Mouse (Mus musculus) heart, embryonic 16.5 days (tissue): ENCODE data around the gene Ryr2. TPM values are rescaled to one million over a fixed set of nuclear protein-coding genes. Genes with fewer than 3 reads are reported as not detected.

Experiments
- ATAC-seq: fragments of 200-750 bp; cut with Nextera tagmentation; replicated peaks from 2 replicates; pipeline ENCODE4 v1.8.0; 2017; ENCODE audit warnings: moderate number of reproducible peaks; ENCODE audit not compliant: insufficient read depth, low FRiP score; ENCODE audit errors: extremely low read depth
- H3K27ac ChIP-seq: fragments of 300-500 bp; sonication (generic); 2 replicates; pipeline ENCODE4 v1.5.1; 2014; ENCODE audit warnings: mild to moderate bottlenecking, low read length, control low read depth, moderate library complexity
- H3K27me3 ChIP-seq: fragments of 300-500 bp; sonication (generic); 2 replicates; pipeline ENCODE4 v1.6.1; 2014; ENCODE audit warnings: low read length, mixed read lengths; ENCODE audit not compliant: control insufficient read depth, insufficient read depth
- H3K36me3 ChIP-seq: fragments of 300-500 bp; sonication (generic); 2 replicates; pipeline ENCODE4 v1.6.1; 2014; ENCODE audit not compliant: control insufficient read depth, insufficient read depth
- H3K4me1 ChIP-seq: fragments of 300-500 bp; sonication (generic); 2 replicates; pipeline ENCODE4 v1.6.1; 2014; ENCODE audit warnings: low read length, mixed read lengths; ENCODE audit not compliant: control insufficient read depth, insufficient read depth
- H3K4me2 ChIP-seq: fragments of 300-500 bp; sonication (generic); 2 replicates; pipeline ENCODE4 v1.6.1; 2014; ENCODE audit warnings: low read depth, mild to moderate bottlenecking, control low read depth, low read length
- H3K4me3 ChIP-seq: fragments of 300-500 bp; sonication (generic); 2 replicates; pipeline ENCODE4 v1.5.1; 2014; ENCODE audit warnings: mild to moderate bottlenecking, control low read depth, low read length
- H3K9ac ChIP-seq: fragments of 300-500 bp; sonication (generic); 2 replicates; pipeline ENCODE4 v1.6.1; 2014; ENCODE audit warnings: low read length, control low read depth
- H3K9me3 ChIP-seq: fragments of 300-500 bp; sonication (generic); replicated peaks from 2 replicates; pipeline ENCODE4 v1.6.1; 2016; ENCODE audit warnings: low read length; ENCODE audit not compliant: control insufficient read depth
- WGBS: fragments of 180-500 bp; shearing (Covaris S2); extraction: QIAGEN DNeasy Blood & Tissue Kit; methylation state at CpG from one replicate; pipeline ENCODE4 v1.1.7; 2014; 5-methylcytosine and 5-hydroxymethylcytosine counted together
- polyA plus RNA-seq: library from polyadenylated mRNA; unstranded; fragments of >200 nt; fragmentation: Nextera tagmentation; extraction: Ambion mirVana; gene quantifications from 2 replicates; pipeline ENCODE4 v1.2.1, GENCODE M21; 2015

The Ryr2 gene
- polyA plus RNA-seq, 1 experiment from 2014 or later = 31.5 TPM

GRCm38 (mm10) chr13:11880503-11881227 is 226.1 kb downstream of the Ryr2 start:
- 84% methylated on average over 10 of the region's 10 CpGs for WGBS

GRCm38 (mm10) chr13:11879037-11879436 is 227.7 kb downstream of the Ryr2 start:
- peaks cover 11% of the 10 kb centered on the region for H3K36me3 ChIP-seq
- H3K4me3 ChIP-seq = no peak overlapping the region
- peaks cover 4% of the 10 kb centered on the region; the same call in 1 of the 2 replicates for H3K4me1 ChIP-seq
- H3K27me3 ChIP-seq = no peaks in the 10 kb centered on the region
- H3K9me3 ChIP-seq = no peaks in the 10 kb centered on the region
- no peak overlapping the region for H3K27ac ChIP-seq
- 52% methylated on average over 3 of the region's 3 CpGs for WGBS
- ATAC-seq = no peak
- no peak overlapping the region for H3K9ac ChIP-seq
- no peak overlapping the region for H3K4me2 ChIP-seq

More at GRCm38 (mm10) chr13:11880503-11881227, 226.1 kb downstream of the Ryr2 start:
- no peak for ATAC-seq
- Histone ChIP-seq H3K9ac (no peak overlapping the region), H3K4me1 (peaks cover 4% of the 10 kb centered on the region; the same call in 1 of the 2 replicates), H3K27ac (no peak overlapping the region), H3K4me3 (no peak overlapping the region), H3K36me3 (peaks cover 13% of the 10 kb centered on the region), H3K4me2 (no peak overlapping the region), H3K9me3 (no peaks in the 10 kb centered on the region), H3K27me3 (no peaks in the 10 kb centered on the region)

DNA sequence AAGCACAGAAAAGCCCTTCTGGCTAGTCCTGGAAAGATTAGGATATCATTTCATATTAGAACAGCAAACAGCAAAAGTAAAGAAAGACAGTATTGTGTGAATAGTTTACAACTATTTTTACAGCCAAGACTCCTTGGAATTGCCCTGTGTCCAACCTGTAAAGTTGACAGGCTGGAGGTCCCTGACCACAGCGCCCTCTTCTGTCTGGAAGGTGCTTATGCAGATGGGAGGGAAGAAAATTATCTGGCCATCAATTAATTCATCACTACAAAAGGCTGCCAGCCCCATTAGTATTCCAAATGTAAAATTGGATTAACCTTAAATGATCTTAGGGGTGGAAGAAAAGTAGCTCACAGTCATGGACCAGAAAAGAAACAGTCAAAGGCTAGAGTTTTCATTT is 231.9 kb downstream of the Ryr2 start:
- ATAC-seq = no peak
- no peak overlapping the region for H3K27ac ChIP-seq
- H3K4me3 ChIP-seq = no peak overlapping the region
- WGBS = 12% methylated on average over 1 of the region's 1 CpGs
- H3K27me3 ChIP-seq = no peaks in the 10 kb centered on the region
- H3K9ac ChIP-seq = no peak overlapping the region
- no peaks in the 10 kb centered on the region for H3K9me3 ChIP-seq
- H3K4me1 ChIP-seq = peaks cover 4% of the 10 kb centered on the region; the same call in 1 of the 2 replicates
- peaks cover 5% of the 10 kb centered on the region; the same call in 1 of the 2 replicates for H3K36me3 ChIP-seq
- no peak overlapping the region for H3K4me2 ChIP-seq

- no peaks in the 10 kb centered on the region for H3K27me3 ChIP-seq
- no peak for ATAC-seq
- H3K4me2 ChIP-seq = no peak overlapping the region
- H3K9me3 ChIP-seq = no peaks in the 10 kb centered on the region
- H3K4me1 ChIP-seq = peaks cover 3% of the 10 kb centered on the region; the same call in 1 of the 2 replicates
- 70% methylated on average over 1 of the region's 1 CpGs for WGBS
- H3K36me3 ChIP-seq = no peaks in the 10 kb centered on the region; the same call in none of the 2 replicates
- H3K4me3 ChIP-seq = no peak overlapping the region
- H3K27ac ChIP-seq = no peak overlapping the region
- H3K9ac ChIP-seq = no peak overlapping the region
These were observed 236.8 kb downstream of the Ryr2 start for GRCm38 (mm10) chr13:11869971-11870370.

DNA sequence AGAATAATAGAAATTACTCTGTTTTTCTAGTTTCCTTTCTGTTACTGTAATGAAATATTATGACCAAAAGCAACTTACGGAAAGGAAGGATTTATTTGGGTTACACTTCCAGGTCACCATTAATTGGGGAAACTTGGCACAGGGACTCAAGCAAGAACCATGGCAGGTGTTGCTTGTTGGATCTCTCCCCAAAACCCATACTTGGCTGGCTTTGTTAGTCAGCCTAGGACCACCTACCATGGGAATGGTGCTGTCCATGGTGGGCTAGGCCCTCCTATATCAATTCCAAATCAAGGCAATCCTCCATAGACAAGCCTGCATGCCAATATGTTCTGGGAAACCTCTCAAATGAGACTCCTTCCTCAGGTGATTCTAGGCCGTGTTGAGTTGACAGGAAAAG is 237.3 kb downstream of the Ryr2 start:
- Histone ChIP-seq H3K27me3 (no peaks in the 10 kb centered on the region), H3K9me3 (no peaks in the 10 kb centered on the region), H3K4me3 (no peak overlapping the region), H3K4me1 (peaks cover 5% of the 10 kb centered on the region), H3K36me3 (no peaks in the 10 kb centered on the region; the same call in none of the 2 replicates), H3K4me2 (no peak overlapping the region), H3K9ac (no peak overlapping the region), H3K27ac (no peak overlapping the region)
- no peak for ATAC-seq
- 78% methylated on average over 2 of the region's 2 CpGs for WGBS

GRCm38 (mm10) chr13:11868979-11869378 is 237.8 kb downstream of the Ryr2 start:
- Histone ChIP-seq H3K4me1 (peaks cover 5% of the 10 kb centered on the region), H3K4me3 (no peak overlapping the region), H3K9me3 (no peaks in the 10 kb centered on the region), H3K27me3 (no peaks in the 10 kb centered on the region), H3K36me3 (no peaks in the 10 kb centered on the region; the same call in none of the 2 replicates), H3K27ac (no peak overlapping the region), H3K9ac (no peak overlapping the region), H3K4me2 (no peak overlapping the region)
- no peak for ATAC-seq
- WGBS = 76% methylated on average over 2 of the region's 2 CpGs

DNA sequence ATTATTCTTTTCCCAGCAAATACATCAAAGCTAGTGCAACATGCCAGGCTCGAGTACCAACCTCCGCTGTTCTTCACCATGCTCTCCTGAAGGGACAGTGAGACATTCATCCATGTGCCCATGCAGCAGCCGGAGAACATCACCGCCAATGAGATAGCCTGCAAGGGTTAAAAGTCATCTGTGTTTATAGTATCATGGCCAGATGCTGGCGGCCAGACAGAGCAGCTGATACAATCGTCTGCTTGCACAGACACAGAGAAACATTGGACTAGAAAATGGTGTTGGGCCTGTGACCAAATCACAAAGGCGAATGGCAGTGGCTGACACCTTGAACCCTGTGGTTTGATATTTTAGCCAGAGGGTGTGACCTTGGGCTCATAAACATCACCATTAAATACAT is 238.7 kb downstream of the Ryr2 start:
- no peak overlapping the region for H3K4me2 ChIP-seq
- no peak overlapping the region for H3K9ac ChIP-seq
- no peak overlapping the region for H3K27ac ChIP-seq
- no peaks in the 10 kb centered on the region; the same call in none of the 2 replicates for H3K36me3 ChIP-seq
- no peaks in the 10 kb centered on the region for H3K27me3 ChIP-seq
- ATAC-seq = no peak
- no peak overlapping the region for H3K4me3 ChIP-seq
- 60% methylated on average over 7 of the region's 7 CpGs for WGBS
- peaks cover 5% of the 10 kb centered on the region for H3K4me1 ChIP-seq
- H3K9me3 ChIP-seq = no peaks in the 10 kb centered on the region

DNA sequence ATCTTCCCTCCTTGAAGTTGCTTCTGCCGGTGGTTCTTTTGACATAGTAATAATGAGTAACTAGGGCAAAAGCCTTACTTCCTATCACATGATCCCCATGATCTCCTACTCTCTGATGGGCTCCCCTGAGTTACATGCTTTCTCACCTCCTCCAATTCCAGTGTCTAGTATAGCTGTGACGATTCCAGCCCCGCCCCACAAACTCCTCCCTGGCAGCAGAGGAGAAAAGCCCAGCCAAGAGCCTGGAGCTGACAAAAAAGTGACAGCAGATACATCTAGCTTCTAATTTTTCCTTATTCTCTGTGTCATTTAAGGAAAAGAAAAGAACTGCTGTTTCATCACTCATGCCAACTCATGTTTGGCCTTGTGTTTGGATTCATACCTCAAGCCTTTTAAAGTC is 241.5 kb downstream of the Ryr2 start:
- Histone ChIP-seq H3K4me1 (peaks cover 5% of the 10 kb centered on the region), H3K4me3 (no peak overlapping the region), H3K27ac (no peak overlapping the region), H3K9me3 (no peaks in the 10 kb centered on the region), H3K36me3 (peaks cover 4% of the 10 kb centered on the region; the same call in 1 of the 2 replicates), H3K9ac (no peak overlapping the region), H3K27me3 (no peaks in the 10 kb centered on the region), H3K4me2 (no peak overlapping the region)
- WGBS = 59% methylated on average over 3 of the region's 3 CpGs
- no peak for ATAC-seq

GRCm38 (mm10) chr13:11851691-11852090 is 255.1 kb downstream of the Ryr2 start:
- Histone ChIP-seq H3K27me3 (no peaks in the 10 kb centered on the region), H3K9ac (no peak overlapping the region), H3K4me1 (no peaks in the 10 kb centered on the region), H3K36me3 (peaks cover 8% of the 10 kb centered on the region), H3K9me3 (no peaks in the 10 kb centered on the region), H3K4me2 (no peak overlapping the region), H3K27ac (no peak overlapping the region), H3K4me3 (no peak overlapping the region)
- no peak for ATAC-seq
- 80% methylated on average over 3 of the region's 3 CpGs for WGBS
